Mouse (Mus musculus) heart, embryonic 11.5 days (tissue): ENCODE measurements around the gene Pilra. TPM values are rescaled to one million over a fixed set of nuclear protein-coding genes. Genes with fewer than 3 reads are reported as not detected.

ENCODE experiments used
- ATAC-seq: fragments of 200-750 bp; cut with Nextera tagmentation; replicated peaks from 2 replicates; pipeline ENCODE4 v1.8.0; 2017; ENCODE audit warnings: moderate library complexity; ENCODE audit not compliant: insufficient number of reproducible peaks, low FRiP score, low TSS enrichment
- H3K27ac ChIP-seq: fragments of 300-500 bp; sonication (generic); 2 replicates; pipeline ENCODE4 v1.5.1; 2014; ENCODE audit warnings: mild to moderate bottlenecking, low read depth, low read length
- H3K27me3 ChIP-seq: fragments of 300-500 bp; sonication (generic); 2 replicates; pipeline ENCODE4 v1.6.1; 2014; ENCODE audit warnings: mild to moderate bottlenecking, low read length, mixed read lengths; ENCODE audit not compliant: control insufficient read depth, insufficient read depth
- H3K36me3 ChIP-seq: fragments of 300-500 bp; sonication (generic); 2 replicates; pipeline ENCODE4 v1.6.1; 2014; ENCODE audit warnings: mild to moderate bottlenecking, low read length, moderate library complexity, mixed read lengths; ENCODE audit not compliant: control insufficient read depth, insufficient read depth
- H3K4me1 ChIP-seq: fragments of 300-500 bp; sonication (generic); 2 replicates; pipeline ENCODE4 v1.6.1; 2014; ENCODE audit warnings: low read length; ENCODE audit not compliant: control insufficient read depth, insufficient read depth
- H3K4me2 ChIP-seq: fragments of 300-500 bp; sonication (generic); 2 replicates; pipeline ENCODE4 v1.6.1; 2014; ENCODE audit warnings: mild to moderate bottlenecking, moderate library complexity
- H3K4me3 ChIP-seq: fragments of 300-500 bp; sonication (generic); 2 replicates; pipeline ENCODE4 v1.5.1; 2014; ENCODE audit warnings: low read depth, low read length
- H3K9ac ChIP-seq: fragments of 300-500 bp; sonication (generic); 2 replicates; pipeline ENCODE4 v1.6.1; 2014; ENCODE audit warnings: mild to moderate bottlenecking, low read depth, low read length, moderate library complexity
- H3K9me3 ChIP-seq: fragments of 300-500 bp; sonication (generic); replicated peaks from 2 replicates; pipeline ENCODE4 v1.6.1; 2016; ENCODE audit warnings: low read length; ENCODE audit not compliant: control insufficient read depth
- WGBS: fragments of 180-500 bp; shearing (Covaris S2); extraction: QIAGEN DNeasy Blood & Tissue Kit; methylation state at CpG from one replicate; pipeline ENCODE4 v1.1.7; 2014; ENCODE audit not compliant: insufficient replicate concordance; 5-methylcytosine and 5-hydroxymethylcytosine counted together
- polyA plus RNA-seq: library from polyadenylated mRNA; unstranded; fragments of >200 nt; fragmentation: Nextera tagmentation; extraction: Ambion mirVana; gene quantifications from 2 replicates; pipeline ENCODE4 v1.2.1, GENCODE M21; 2014

Pilra gene
- polyA plus RNA-seq, 1 experiment from 2014 or later: 2.9 TPM

GRCm38 (mm10) chr5:137808316-137808715 is 27.8 kb downstream of the Pilra start:
- Histone ChIP-seq H3K9ac (no peak overlapping the region), H3K36me3 (no peaks in the 10 kb centered on the region), H3K27ac (no peak overlapping the region), H3K27me3 (no peaks in the 10 kb centered on the region), H3K9me3 (no peaks in the 10 kb centered on the region), H3K4me2 (no peak overlapping the region), H3K4me3 (no peak overlapping the region), H3K4me1 (no peaks in the 10 kb centered on the region)
- no peak for ATAC-seq
- 82% methylated on average over 5 of the region's 5 CpGs for WGBS

DNA sequence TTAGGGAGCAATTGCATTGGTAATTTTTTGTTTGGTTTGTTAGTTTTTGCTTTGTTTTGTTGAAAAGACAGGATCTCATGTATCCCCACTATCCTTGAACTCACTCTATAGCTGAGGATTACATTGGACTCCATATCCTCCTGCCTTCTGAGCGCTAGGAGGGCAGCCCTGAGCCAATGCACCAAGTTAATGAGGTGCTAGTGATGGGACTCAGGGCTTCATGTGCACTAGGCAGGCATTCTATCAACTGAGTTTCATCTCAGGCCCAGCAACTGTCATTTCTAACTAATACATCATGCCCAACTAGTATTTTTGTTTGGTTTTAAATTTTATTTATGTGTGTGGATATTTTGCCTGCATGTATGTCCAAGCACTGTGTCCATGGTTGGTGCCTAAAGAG is 29.9 kb downstream of the Pilra start:
- H3K4me3 ChIP-seq: no peak overlapping the region
- ATAC-seq: no peak
- H3K9ac ChIP-seq: no peak overlapping the region
- H3K36me3 ChIP-seq: no peaks in the 10 kb centered on the region
- H3K27ac ChIP-seq: no peak overlapping the region
- 69% methylated on average over 1 of the region's 1 CpGs for WGBS
- H3K4me1 ChIP-seq: no peaks in the 10 kb centered on the region
- no peak overlapping the region for H3K4me2 ChIP-seq
- H3K9me3 ChIP-seq: no peaks in the 10 kb centered on the region
- H3K27me3 ChIP-seq: no peaks in the 10 kb centered on the region

- Histone ChIP-seq H3K9ac (no peak overlapping the region), H3K27me3 (no peaks in the 10 kb centered on the region), H3K4me3 (no peak overlapping the region), H3K4me1 (no peaks in the 10 kb centered on the region), H3K4me2 (no peak overlapping the region), H3K27ac (no peak overlapping the region), H3K9me3 (no peaks in the 10 kb centered on the region), H3K36me3 (no peaks in the 10 kb centered on the region)
- 69% methylated on average over 3 of the region's 3 CpGs for WGBS
- ATAC-seq: no peak
Observed at GRCm38 (mm10) chr5:137800917-137801316, 35.2 kb downstream of the Pilra start.

DNA sequence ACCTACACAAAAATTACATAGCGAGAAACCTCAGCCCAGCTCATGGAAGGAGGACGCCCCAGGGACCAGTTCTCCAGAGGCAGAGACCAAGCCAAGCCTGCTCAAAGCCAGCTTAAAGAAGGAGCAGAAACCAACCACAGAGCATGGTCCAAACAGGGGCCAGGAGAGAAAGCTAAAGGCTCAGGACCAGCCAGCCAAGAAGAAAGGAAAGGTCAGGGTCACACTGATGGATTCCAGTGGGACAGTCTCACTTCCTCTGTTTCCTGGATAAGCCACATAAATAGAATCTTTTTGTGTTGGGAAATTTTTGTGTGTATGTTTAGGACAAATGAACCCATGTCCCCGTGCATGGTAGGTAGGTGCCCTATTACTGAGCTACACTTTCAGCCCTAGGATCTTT is 39.5 kb downstream of the Pilra start:
- Histone ChIP-seq H3K4me1 (no peaks in the 10 kb centered on the region), H3K36me3 (no peaks in the 10 kb centered on the region), H3K4me2 (no peak overlapping the region), H3K27ac (no peak overlapping the region), H3K4me3 (no peak overlapping the region), H3K27me3 (no peaks in the 10 kb centered on the region), H3K9ac (no peak overlapping the region), H3K9me3 (no peaks in the 10 kb centered on the region)
- no peak for ATAC-seq
- 76% methylated on average over 3 of the region's 3 CpGs for WGBS

DNA sequence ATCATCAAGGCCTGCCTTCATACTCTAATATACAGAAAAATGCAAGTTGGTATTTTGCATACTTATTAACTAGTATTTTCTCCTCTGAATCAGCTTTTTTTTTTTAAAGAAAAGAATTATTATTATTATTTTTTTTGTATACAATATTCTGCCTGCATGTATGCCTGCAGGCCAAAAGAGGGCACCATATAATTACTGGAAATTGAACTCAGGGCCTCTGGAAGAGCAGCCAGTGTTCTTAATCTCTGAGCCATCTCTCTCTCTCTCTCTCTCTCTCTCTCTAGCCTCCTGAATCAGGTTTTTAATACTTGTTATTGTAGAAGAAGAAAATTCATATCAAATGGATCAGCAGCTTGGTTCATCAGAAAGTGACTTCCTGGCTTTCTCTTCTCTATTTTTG is 44.5 kb downstream of the Pilra start:
- H3K9me3 ChIP-seq: no peaks in the 10 kb centered on the region
- no peak for ATAC-seq
- no peak overlapping the region for H3K27ac ChIP-seq
- no peak overlapping the region for H3K4me3 ChIP-seq
- H3K4me2 ChIP-seq: no peak overlapping the region
- H3K36me3 ChIP-seq: no peaks in the 10 kb centered on the region
- no peak overlapping the region for H3K9ac ChIP-seq
- H3K27me3 ChIP-seq: no peaks in the 10 kb centered on the region; the same call in 1 of the 2 replicates
- H3K4me1 ChIP-seq: peaks cover 4% of the 10 kb centered on the region; the same call in 1 of the 2 replicates

GRCm38 (mm10) chr5:137788946-137789531 is 47.0 kb downstream of the Pilra start:
- WGBS: 85% methylated on average over 2 of the region's 2 CpGs
- no peak for ATAC-seq
- H3K36me3 ChIP-seq: peaks cover 5% of the 10 kb centered on the region; the same call in 1 of the 2 replicates
- H3K27ac ChIP-seq: no peak overlapping the region
- no peak overlapping the region for H3K4me2 ChIP-seq
- H3K4me3 ChIP-seq: no peak overlapping the region
- H3K9me3 ChIP-seq: no peaks in the 10 kb centered on the region
- H3K27me3 ChIP-seq: no peaks in the 10 kb centered on the region; the same call in 1 of the 2 replicates
- peaks cover 16% of the 10 kb centered on the region for H3K4me1 ChIP-seq
- no peak overlapping the region for H3K9ac ChIP-seq

- Histone ChIP-seq H3K4me3 (peak overlapping the region; percentile 88), H3K27me3 (no peaks in the 10 kb centered on the region; the same call in 1 of the 2 replicates), H3K27ac (no peak overlapping the region), H3K4me1 (peaks cover 25% of the 10 kb centered on the region), H3K9me3 (no peaks in the 10 kb centered on the region), H3K36me3 (peaks cover 5% of the 10 kb centered on the region; the same call in 1 of the 2 replicates), H3K4me2 (peak overlapping the region; percentile 92), H3K9ac (peak overlapping the region; percentile 28; the same call in 1 of the 2 replicates)
- WGBS: 62% methylated on average over 24 of the region's 24 CpGs
- ATAC-seq: no peak
Observed at GRCm38 (mm10) chr5:137788171-137788570, 47.9 kb downstream of the Pilra start.

DNA sequence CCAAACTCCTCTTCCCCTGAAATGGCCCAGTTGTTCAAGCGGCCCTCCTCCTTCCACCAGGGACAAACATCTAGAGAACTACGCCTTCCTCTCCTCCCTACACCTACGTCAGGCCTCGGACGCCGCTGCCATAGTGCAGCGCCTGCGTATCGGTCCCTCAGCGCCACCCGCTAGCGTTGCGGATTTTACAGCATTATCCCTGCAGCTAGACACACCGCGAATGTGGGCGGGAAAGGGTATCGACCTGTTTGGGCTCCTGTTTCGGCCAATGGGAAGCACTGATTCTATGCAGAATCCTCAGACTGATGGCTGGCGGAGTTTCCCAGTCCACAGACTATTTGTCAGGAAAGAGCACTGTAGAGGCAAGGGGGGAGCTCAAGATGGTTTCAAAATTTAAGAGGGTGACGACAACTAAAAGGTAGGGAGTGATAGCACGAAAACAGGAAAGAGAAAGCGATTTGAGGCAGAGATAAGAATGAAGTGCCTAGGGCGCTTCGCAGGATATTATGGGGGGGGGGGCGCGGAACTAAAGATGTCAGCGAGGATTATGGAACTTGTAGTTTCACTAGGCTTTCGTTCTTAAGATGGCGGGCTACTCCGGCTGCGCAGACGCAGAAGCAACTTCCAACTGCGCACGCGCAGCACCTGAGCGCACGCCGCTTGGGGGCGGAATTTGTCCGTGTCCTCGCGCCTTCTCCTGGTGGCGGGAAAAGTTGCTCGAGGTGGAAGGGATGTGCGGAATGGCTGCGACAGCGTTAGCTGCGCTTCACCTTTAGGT is 48.7 kb downstream of the Pilra start, which contains the start of the genes Mepce and Zcwpw1:
Gene Mepce (minus strand): TSS at position 505 of the 778 bp plus-strand sequence.
Gene Zcwpw1 (plus strand): TSS at position 648 of the 778 bp plus-strand sequence.
- Histone ChIP-seq H3K27ac (peak within 1 kb of the TSS; percentile 100), H3K4me3 (peak within 1 kb of the TSS; percentile 88), H3K9me3 (no peaks in the 10 kb centered on the region), H3K36me3 (peaks cover 13% of the 10 kb centered on the region), H3K4me2 (peak within 1 kb of the TSS; percentile 92), H3K4me1 (peaks cover 29% of the 10 kb centered on the region), H3K27me3 (no peaks in the 10 kb centered on the region; the same call in 1 of the 2 replicates), H3K9ac (peak within 1 kb of the TSS; percentile 97)
- WGBS: under 1% methylated on average over 47 of the region's 48 CpGs
- peak; percentile 52 for ATAC-seq
